Mouse (Mus musculus) MEL (cell line): ENCODE results near the gene Xpo4. TPM values are rescaled to one million over a fixed set of nuclear protein-coding genes. Genes with fewer than 3 reads are reported as not detected.
A peak's percentile ranks its signal among the peaks of the same experiment; 100 is the strongest.

Source experiments
- DNase-seq: peaks from one replicate; pipeline ENCODE4 v3.0.0; 2011; ENCODE audit warnings: low read depth, low spot score
- H3K27ac ChIP-seq: 2 replicates; pipeline ENCODE4 v1.5.1; 2012; ENCODE audit warnings: low read depth, mild to moderate bottlenecking, control low read depth, low read length, moderate library complexity; ENCODE audit not compliant: control insufficient read depth
- H3K27me3 ChIP-seq, 2 experiments: fragments of 150-350 bp in 1 of 2; sonication (generic) in 1 of 2; 2 replicates each; pipeline ENCODE4 v1.6.1; 2012; ENCODE audit warnings: low read length in 2 of 2, mild to moderate bottlenecking in 2 of 2, improper control_type of control experiment in 1 of 2, moderate library complexity in 1 of 2; ENCODE audit not compliant: insufficient read depth in 2 of 2, control insufficient read depth in 1 of 2
- H3K36me3 ChIP-seq, 2 experiments: 2 replicates each; pipeline ENCODE4 v1.6.1; 2012 to 2014; ENCODE audit warnings: low read length in 2 of 2, improper control_type of control experiment in 1 of 2, inconsistent platforms in 1 of 2, mild to moderate bottlenecking in 1 of 2; ENCODE audit not compliant: insufficient read depth in 2 of 2, control insufficient read depth in 1 of 2
- H3K4me1 ChIP-seq, 2 experiments: fragments of 150-350 bp in 1 of 2; sonication (generic) in 1 of 2; 2 replicates each; pipeline ENCODE4 v1.6.1; 2012; ENCODE audit warnings: low read length in 2 of 2, improper control_type of control experiment in 1 of 2, mild to moderate bottlenecking in 1 of 2; ENCODE audit not compliant: insufficient read depth in 2 of 2, control insufficient read depth in 1 of 2
- H3K4me3 ChIP-seq, 2 experiments: fragments of 150-350 bp in 1 of 2; sonication (generic) in 1 of 2; 2 replicates each; pipeline ENCODE4 v1.5.1; 2012; ENCODE audit warnings: low read depth in 2 of 2, low read length in 2 of 2, mild to moderate bottlenecking in 2 of 2, moderate library complexity in 2 of 2, control low read depth in 1 of 2, improper control_type of control experiment in 1 of 2; ENCODE audit not compliant: control insufficient read depth in 1 of 2, insufficient read depth in 1 of 2
- H3K79me2 ChIP-seq: 2 replicates; pipeline ENCODE4 v1.6.1; 2012; ENCODE audit warnings: mild to moderate bottlenecking, low read length, moderate library complexity; ENCODE audit not compliant: control insufficient read depth, poor library complexity, insufficient read depth
- H3K9ac ChIP-seq: 2 replicates; pipeline ENCODE4 v1.6.1; 2012; ENCODE audit warnings: low read depth, mild to moderate bottlenecking, control low read depth, low read length, moderate library complexity; ENCODE audit not compliant: control insufficient read depth, poor library complexity, severe bottlenecking
- H3K9me3 ChIP-seq: fragments of 150-350 bp; sonication (generic); replicated peaks from 2 replicates; pipeline ENCODE4 v1.6.1; 2012; ENCODE audit warnings: mild to moderate bottlenecking, low read length, improper control_type of control experiment, moderate library complexity; ENCODE audit not compliant: insufficient read depth
- CTCF ChIP-seq, 3 experiments: IDR thresholded peaks in 2 of 3; conservative IDR thresholded peaks in 1 of 3; 2 replicates each; pipeline ENCODE4 v1.5.1; 2011 to 2012; ENCODE audit warnings: low read length in 3 of 3, low read depth in 2 of 3, mild to moderate bottlenecking in 2 of 3, improper control_type of control experiment in 1 of 3, inconsistent platforms in 1 of 3, mixed read lengths in 1 of 3, moderate library complexity in 1 of 3; ENCODE audit not compliant: control insufficient read depth in 1 of 3, insufficient read depth in 1 of 3, poor library complexity in 1 of 3, severe bottlenecking in 1 of 3
- ELF1 ChIP-seq: IDR thresholded peaks from 2 replicates; pipeline ENCODE4 v1.6.1; 2014; ENCODE audit warnings: low read depth, mild to moderate bottlenecking, inconsistent platforms, low read length, improper control_type of control experiment, moderate library complexity
- GATA1 ChIP-seq: IDR thresholded peaks from 2 replicates; pipeline ENCODE4 v1.6.1; 2011; ENCODE audit warnings: low read depth, low read length, improper control_type of control experiment
- KAT2A ChIP-seq: conservative IDR thresholded peaks from 2 replicates; pipeline ENCODE4 v1.6.1; 2012; ENCODE audit warnings: low read depth, low read length, improper control_type of control experiment, inconsistent platforms
- MAFK ChIP-seq: IDR thresholded peaks from 2 replicates; pipeline ENCODE4 v1.6.1; 2011; ENCODE audit warnings: low read depth, mild to moderate bottlenecking, low read length, improper control_type of control experiment, borderline replicate concordance
- MEF2A ChIP-seq: IDR thresholded peaks from 2 replicates; pipeline ENCODE4 v1.6.1; 2014; ENCODE audit warnings: low read depth, mild to moderate bottlenecking, inconsistent platforms, low read length, improper control_type of control experiment; ENCODE audit not compliant: poor library complexity, insufficient replicate concordance, severe bottlenecking; ENCODE audit errors: extremely low read depth
- MYB ChIP-seq: IDR thresholded peaks from 2 replicates; pipeline ENCODE4 v1.6.1; 2011; ENCODE audit warnings: mild to moderate bottlenecking, low read depth, low read length, improper control_type of control experiment
- NRF1 ChIP-seq: IDR thresholded peaks from 2 replicates; pipeline ENCODE4 v1.6.1; 2014; ENCODE audit warnings: low read depth, mild to moderate bottlenecking, inconsistent platforms, low read length, improper control_type of control experiment, moderate library complexity; ENCODE audit not compliant: poor library complexity, insufficient read depth, severe bottlenecking
- RAD21 ChIP-seq: IDR thresholded peaks from 2 replicates; pipeline ENCODE4 v1.6.1; 2011; ENCODE audit warnings: mild to moderate bottlenecking, low read depth, low read length, improper control_type of control experiment
- RCOR1 ChIP-seq: IDR thresholded peaks from 2 replicates; pipeline ENCODE4 v1.6.1; 2012; ENCODE audit warnings: low read depth, mild to moderate bottlenecking, inconsistent platforms, low read length, improper control_type of control experiment
- SMC3 ChIP-seq: IDR thresholded peaks from 2 replicates; pipeline ENCODE4 v1.6.1; 2011; ENCODE audit warnings: low read depth, low read length, improper control_type of control experiment
- UBTF ChIP-seq: IDR thresholded peaks from 2 replicates; pipeline ENCODE4 v1.6.1; 2012; ENCODE audit warnings: low read depth, mild to moderate bottlenecking, inconsistent platforms, low read length, improper control_type of control experiment, moderate library complexity, borderline replicate concordance; ENCODE audit not compliant: insufficient read depth
- USF1 ChIP-seq: IDR thresholded peaks from 2 replicates; pipeline ENCODE4 v1.6.1; 2014; ENCODE audit warnings: low read depth, mild to moderate bottlenecking, inconsistent platforms, low read length, improper control_type of control experiment, moderate library complexity
- USF2 ChIP-seq, 2 experiments: IDR thresholded peaks; 2 replicates each; pipeline ENCODE4 v1.6.1; 2011 to 2012; ENCODE audit warnings: improper control_type of control experiment in 2 of 2, low read length in 2 of 2, borderline replicate concordance in 1 of 2, inconsistent platforms in 1 of 2, low read depth in 1 of 2, mild to moderate bottlenecking in 1 of 2; ENCODE audit not compliant: insufficient read depth in 1 of 2
- ZC3H11A ChIP-seq: IDR thresholded peaks from 2 replicates; pipeline ENCODE4 v1.6.1; 2012; ENCODE audit warnings: low read depth, mild to moderate bottlenecking, inconsistent platforms, low read length, improper control_type of control experiment
- ZMIZ1 ChIP-seq: IDR thresholded peaks from 2 replicates; pipeline ENCODE4 v1.6.1; 2012; ENCODE audit warnings: low read depth, mild to moderate bottlenecking, inconsistent platforms, low read length, improper control_type of control experiment, moderate library complexity
- ZNF384 ChIP-seq: IDR thresholded peaks from 2 replicates; pipeline ENCODE4 v1.6.1; 2012; ENCODE audit warnings: low read depth, mild to moderate bottlenecking, inconsistent platforms, low read length, improper control_type of control experiment
- polyA plus RNA-seq, 2 experiments: library from polyadenylated mRNA; stranded (reverse) in 1 of 2; unstranded in 1 of 2; fragments of >175 nt in 1 of 2; fragments of >200 nt in 1 of 2; gene quantifications; 2 replicates each; pipeline versions ENCODE4 v1.2.1 to v1.2.4; 2012; ENCODE audit warnings: low replicate concordance in 2 of 2, low read depth in 1 of 2; ENCODE audit not compliant: insufficient read length in 2 of 2, insufficient read depth in 1 of 2, missing spikeins in 1 of 2
- total RNA-seq: library from RNA; depleted of rRNA; stranded (reverse); fragments of 300-350 nt; gene quantifications from 2 replicates; pipeline ENCODE4 v1.2.3, GENCODE M21; 2012

Gene Xpo4
- total and polyA plus RNA-seq, 3 experiments: 32.3 to 46.5 TPM; not detected in 1

- no peak for TF ChIP-seq SMC3
- no peak for TF ChIP-seq KAT2A
- TF ChIP-seq, all 39 proteins: peak for 9
Measured at GRCm38 (mm10) chr14:57622934-57623333, 42.3 kb downstream of the Xpo4 start (continued).

DNA sequence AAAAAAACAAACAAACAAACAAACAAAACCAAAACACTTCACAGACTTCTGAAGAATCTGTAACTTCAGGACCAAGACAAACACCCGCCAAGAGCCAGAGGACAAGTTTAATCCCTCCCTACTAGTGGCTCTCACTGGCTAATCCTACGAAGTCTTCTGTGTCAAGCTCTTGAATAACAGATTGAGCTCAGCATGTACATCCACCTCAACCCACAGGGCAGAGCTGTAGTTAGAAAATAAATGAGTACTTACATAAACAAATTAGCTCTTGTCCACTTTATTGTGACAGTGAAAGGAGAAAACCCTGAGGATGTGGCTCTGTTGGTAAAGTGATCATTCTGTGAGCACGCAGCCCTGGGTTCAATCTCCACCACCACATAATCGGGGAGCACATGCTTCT lies 43.5 kb downstream of the Xpo4 start:
- TF ChIP-seq UBTF (no peak), SMC3 (no peak), MEF2A (no peak), GATA1 (no peak)
- TF ChIP-seq, all 39 proteins: peak for 0
- DNase-seq: no peak
- Histone ChIP-seq H3K36me3 (peaks cover 20 to 34% of the 10 kb centered on the region in 2 experiments), H3K9me3 (no peaks in the 10 kb centered on the region), H3K4me1 (peaks cover 7 to 11% of the 10 kb centered on the region in 2 experiments), H3K27ac (no peak overlapping the region), H3K79me2 (no peaks in the 10 kb centered on the region; the same call in 1 of the 2 replicates), H3K9ac (no peak overlapping the region), H3K4me3 (no peak overlapping the region), H3K27me3 (no peaks in the 10 kb centered on the region)

- Histone ChIP-seq H3K36me3 (peaks cover 20 to 31% of the 10 kb centered on the region in 2 experiments), H3K4me1 (peaks cover 7 to 11% of the 10 kb centered on the region in 2 experiments), H3K4me3 (no peak overlapping the region), H3K9me3 (no peaks in the 10 kb centered on the region), H3K27me3 (no peaks in the 10 kb centered on the region), H3K27ac (no peak overlapping the region), H3K9ac (no peak overlapping the region), H3K79me2 (peaks cover 2% of the 10 kb centered on the region)
- DNase-seq: no peak
- TF ChIP-seq USF2 (IDR thresholded peaks at IDR 0.05; ENCODE audit: borderline replicate concordance in 1 of 2, insufficient read depth in 1 of 2, low read depth in 1 of 2, low read length in 2 of 2): no peak
- no peak for TF ChIP-seq USF1
- no peak for TF ChIP-seq MEF2A
- no peak for TF ChIP-seq MYB
- TF ChIP-seq RCOR1: peak; percentile 51; the same call in 1 of the 2 replicates
- no peak for TF ChIP-seq ELF1
Measured at GRCm38 (mm10) chr14:57620598-57621236, 44.5 kb downstream of the Xpo4 start.

DNA sequence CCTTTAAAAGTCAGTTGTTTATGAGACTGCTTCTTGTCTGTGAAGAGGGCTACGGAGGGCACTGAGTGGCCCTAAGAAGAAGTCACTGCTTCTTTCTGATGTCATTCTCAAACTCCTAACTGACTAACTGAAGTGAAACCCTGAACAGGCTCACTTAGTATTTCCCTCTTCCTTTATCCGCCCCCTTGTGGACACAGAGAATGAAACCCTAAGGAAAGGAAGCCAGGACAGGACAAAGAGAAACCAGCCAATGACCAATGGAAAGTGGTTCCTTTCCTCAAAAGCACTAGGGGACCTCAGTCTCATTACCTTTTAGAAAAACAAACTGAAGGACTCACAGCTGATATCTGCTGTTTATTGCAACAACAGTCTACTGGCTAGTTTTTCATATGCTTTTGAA lies 45.7 kb downstream of the Xpo4 start:
- no peak overlapping the region for H3K4me3 ChIP-seq
- H3K27me3 ChIP-seq: no peaks in the 10 kb centered on the region
- peak; percentile 57 for DNase-seq
- no peak overlapping the region for H3K27ac ChIP-seq
- TF ChIP-seq ZNF384 (no peak), RAD21 (peak; percentile 29), KAT2A (no peak), ZC3H11A (0 out of 2 replicates have a peak, but pooled peaks have one; percentile 27), SMC3 (peak; percentile 63), RCOR1 (no peak), ZMIZ1 (no peak), MAFK (no peak), CTCF (IDR thresholded peaks at IDR 0.05 in 2 of 3, conservative IDR thresholded peaks at IDR 0.05 in 1 of 3; ENCODE audit: control insufficient read depth in 1 of 3, insufficient read depth in 1 of 3, low read depth in 2 of 3, low read length in 3 of 3, poor library complexity in 1 of 3, severe bottlenecking in 1 of 3) (peak; percentile 9 to 60 (median 42); a peak in 4 of 6 replicates), NRF1 (no peak)
- H3K4me1 ChIP-seq: peaks cover 7 to 11% of the 10 kb centered on the region in 2 experiments
- H3K36me3 ChIP-seq: peaks cover 20 to 27% of the 10 kb centered on the region in 2 experiments
- H3K9ac ChIP-seq: no peak overlapping the region
- H3K9me3 ChIP-seq: no peaks in the 10 kb centered on the region
- H3K79me2 ChIP-seq: peaks cover 3% of the 10 kb centered on the region
